Mouse (Mus musculus) liver, postnatal 0 days (tissue): ENCODE measurements around the gene Rabgap1l. TPM values are rescaled to one million over a fixed set of nuclear protein-coding genes. Genes with fewer than 3 reads are reported as not detected.

Experiments used
- ATAC-seq: fragments of 200-750 bp; cut with Nextera tagmentation; 2 replicates; pipeline ENCODE4 v1.8.0; 2017; ENCODE audit warnings: mild to moderate bottlenecking, moderate library complexity
- DNase-seq: peaks from one replicate; pipeline ENCODE4 v3.0.0-alpha.2; 2016
- H3K27ac ChIP-seq: fragments of 300-500 bp; sonication (generic); 2 replicates; pipeline ENCODE4 v1.5.1; 2014; ENCODE audit warnings: antibody characterized with exemption, moderate library complexity, mild to moderate bottlenecking, low read depth
- H3K27me3 ChIP-seq: fragments of 300-500 bp; sonication (generic); 2 replicates; pipeline ENCODE4 v1.6.1; 2014; ENCODE audit warnings: low read length, control low read depth, mixed read lengths; ENCODE audit not compliant: insufficient read depth
- H3K36me3 ChIP-seq: fragments of 300-500 bp; sonication (generic); replicated peaks from 2 replicates; pipeline ENCODE4 v1.6.1; 2014; ENCODE audit warnings: mild to moderate bottlenecking, control low read depth, low read length, moderate library complexity, mixed read lengths; ENCODE audit not compliant: insufficient read depth
- H3K4me1 ChIP-seq: fragments of 300-500 bp; sonication (generic); 2 replicates; pipeline ENCODE4 v1.6.1; 2014; ENCODE audit warnings: antibody characterized with exemption, mild to moderate bottlenecking, control low read depth; ENCODE audit not compliant: insufficient read depth
- H3K4me2 ChIP-seq: fragments of 300-500 bp; sonication (generic); 2 replicates; pipeline ENCODE4 v1.6.1; 2014; ENCODE audit warnings: low read depth, mild to moderate bottlenecking, low read length, moderate library complexity, mixed read lengths
- H3K4me3 ChIP-seq: fragments of 300-500 bp; sonication (generic); 2 replicates; pipeline ENCODE4 v1.5.1; 2014; ENCODE audit warnings: low read depth, low read length
- H3K9ac ChIP-seq: fragments of 300-500 bp; sonication (generic); replicated peaks from 2 replicates; pipeline ENCODE4 v1.6.1; 2014; ENCODE audit warnings: mild to moderate bottlenecking, moderate library complexity
- H3K9me3 ChIP-seq: fragments of 300-500 bp; sonication (generic); 2 replicates; pipeline ENCODE4 v1.6.1; 2016; ENCODE audit warnings: mild to moderate bottlenecking, control low read depth, low read length, mixed read lengths
- CTCF ChIP-seq: sonication (generic); IDR thresholded peaks from 2 replicates; pipeline ENCODE4 v1.5.1; 2016; ENCODE audit warnings: antibody characterized with exemption, low read depth
- EP300 ChIP-seq: IDR thresholded peaks from 2 replicates; pipeline ENCODE4 v1.6.1; 2016; ENCODE audit warnings: antibody characterized with exemption, low read depth, mild to moderate bottlenecking
- WGBS: fragments of 180-500 bp; shearing (Covaris S2); extraction: QIAGEN DNeasy Blood & Tissue Kit; methylation state at CpG from one replicate; pipeline ENCODE4 v1.1.7; 2014; ENCODE audit not compliant: insufficient replicate concordance; 5-methylcytosine and 5-hydroxymethylcytosine counted together
- polyA plus RNA-seq: library from polyadenylated mRNA; unstranded; fragments of >200 nt; fragmentation: Nextera tagmentation; extraction: Ambion mirVana; gene quantifications from 2 replicates; pipeline ENCODE4 v1.2.1, GENCODE M21; 2015

Gene Rabgap1l
- polyA plus RNA-seq, 1 experiment from 2014 or later = 21.6 TPM

DNA sequence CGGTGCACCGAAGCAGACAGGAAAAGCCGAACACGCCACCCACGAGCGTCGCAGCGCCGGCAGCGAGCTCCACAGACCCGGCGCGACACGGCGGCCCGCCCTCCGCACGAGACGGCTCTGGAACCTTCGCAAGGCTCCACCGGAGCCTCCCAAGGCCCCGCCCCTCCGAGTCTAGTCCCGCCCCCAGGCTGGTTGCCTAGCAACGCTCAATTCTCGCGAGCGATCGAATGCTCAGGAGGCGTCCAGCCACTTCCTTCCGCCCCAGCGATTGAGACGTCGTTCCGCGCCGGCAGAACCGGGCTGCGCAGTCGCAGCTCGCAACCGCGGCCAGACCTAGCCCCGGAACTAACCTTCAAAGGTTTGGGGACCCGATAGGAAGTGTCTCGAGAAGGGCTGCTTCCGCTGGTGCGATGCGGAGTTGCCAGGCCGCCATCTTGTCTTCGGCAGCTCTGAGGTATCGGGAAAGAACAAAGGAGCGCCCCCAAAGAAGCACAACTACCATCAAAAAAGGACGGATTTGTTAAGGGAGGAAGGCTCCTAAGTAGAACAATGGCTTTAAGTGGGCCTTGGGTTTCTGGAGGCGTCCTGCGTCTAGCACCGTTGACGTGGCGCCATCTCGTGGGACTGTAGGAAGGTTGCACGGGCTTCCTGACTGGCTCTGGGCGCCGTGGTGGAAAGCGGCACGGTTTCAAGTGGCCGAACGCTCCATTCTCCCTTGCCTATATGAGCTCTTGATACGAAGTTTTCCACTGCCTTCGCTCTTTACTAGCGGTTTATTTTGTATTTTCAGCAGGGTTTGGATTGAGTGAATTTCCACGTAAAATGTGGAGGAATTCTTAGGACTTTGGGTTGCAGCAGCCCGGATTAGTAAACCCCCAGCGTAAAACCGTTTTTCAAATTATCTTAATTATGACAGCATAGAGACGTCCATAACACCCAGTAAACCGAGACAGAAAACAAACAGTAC, 580.0 kb downstream of the Rabgap1l start, which contains the start of gene Cacybp:
Gene Cacybp (minus strand): TSS at position 173 of the 967 bp plus-strand sequence.
- Histone ChIP-seq H3K27ac (peak within 1 kb of the TSS; percentile 97), H3K4me2 (peak within 1 kb of the TSS; percentile 80), H3K4me1 (peaks cover 11% of the 10 kb centered on the region), H3K9me3 (no peaks in the 10 kb centered on the region), H3K4me3 (peak within 1 kb of the TSS; percentile 92), H3K27me3 (no peaks in the 10 kb centered on the region), H3K36me3 (0 out of 2 replicates have a peak, but pooled peaks cover 3% of the 10 kb centered on the region), H3K9ac (peak within 1 kb of the TSS; percentile 84)
- under 1% methylated on average over 76 of the region's 76 CpGs for WGBS
- peak; percentile 96 for ATAC-seq
- TF ChIP-seq EP300 (peak; percentile 85), CTCF (peak; percentile 95)
- peak; percentile 100 for DNase-seq

DNA sequence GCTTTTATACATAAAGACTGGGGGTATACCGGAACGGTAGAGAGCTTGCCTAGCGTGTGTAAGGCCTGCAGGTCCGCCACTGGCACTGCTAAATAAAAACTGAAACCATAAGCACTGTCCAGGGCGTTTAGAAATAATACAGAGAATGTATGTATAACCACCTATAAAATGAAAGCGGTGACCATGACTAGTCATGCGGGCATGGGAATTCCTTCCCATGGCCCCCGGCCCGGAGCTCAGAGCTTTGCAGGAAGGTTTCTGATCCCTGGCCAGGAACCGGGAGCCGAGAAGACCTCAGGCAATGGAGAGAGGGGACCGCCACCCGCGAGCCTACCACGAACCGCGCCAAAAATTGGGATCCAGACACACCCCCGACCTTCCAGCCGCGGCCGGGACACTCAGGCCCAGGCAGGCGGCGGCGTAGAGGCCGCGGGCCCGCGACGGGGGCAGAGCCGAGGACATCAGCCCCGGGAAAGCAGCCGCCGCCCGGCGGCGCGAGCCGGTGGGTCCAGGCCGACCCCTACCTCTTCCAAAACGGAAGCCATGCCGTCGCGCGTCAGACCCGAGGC, 580.8 kb downstream of the Rabgap1l start:
- TF ChIP-seq EP300 (no peak), CTCF (no peak)
- WGBS = under 1% methylated on average over 45 of the region's 45 CpGs
- Histone ChIP-seq H3K27ac (peak overlapping the region; percentile 97), H3K9me3 (no peaks in the 10 kb centered on the region), H3K27me3 (no peaks in the 10 kb centered on the region), H3K4me3 (peak overlapping the region; percentile 92), H3K9ac (peak overlapping the region; percentile 84), H3K4me2 (peak overlapping the region; percentile 77), H3K36me3 (peaks cover 9% of the 10 kb centered on the region), H3K4me1 (peaks cover 11% of the 10 kb centered on the region)
- DNase-seq (no peak), ATAC-seq (peak; percentile 34)

DNA sequence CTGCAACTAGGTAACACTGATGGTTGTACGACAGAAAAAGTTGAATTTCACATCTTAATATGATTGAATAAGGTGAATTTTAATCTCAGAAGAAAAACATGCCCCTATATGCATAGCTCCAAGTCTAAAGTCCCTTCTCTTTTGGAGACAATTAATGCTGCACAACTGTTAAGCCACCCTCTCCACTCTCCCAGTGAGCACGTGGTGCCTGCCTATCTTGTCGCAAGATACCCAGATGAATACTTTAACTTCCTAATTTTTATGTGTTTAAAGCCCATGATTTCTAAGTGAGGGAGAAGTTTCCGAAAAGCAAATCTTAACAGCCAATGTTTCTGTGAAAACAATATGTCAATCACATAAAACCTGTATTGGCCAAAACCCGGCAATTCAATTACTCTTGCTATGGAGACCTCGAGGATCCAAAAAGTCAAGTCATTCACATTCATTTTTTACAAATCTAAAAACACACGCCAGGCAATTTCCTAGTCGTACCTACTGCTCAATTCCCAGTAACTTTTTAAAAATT, 581.4 kb downstream of the Rabgap1l start:
- Histone ChIP-seq H3K27ac (peak overlapping the region; percentile 97), H3K4me3 (peak overlapping the region; percentile 92), H3K4me1 (peaks cover 11% of the 10 kb centered on the region), H3K36me3 (peaks cover 15% of the 10 kb centered on the region), H3K4me2 (peak overlapping the region; percentile 77), H3K27me3 (no peaks in the 10 kb centered on the region), H3K9ac (peak overlapping the region; percentile 84), H3K9me3 (no peaks in the 10 kb centered on the region)
- no peak for DNase-seq
- TF ChIP-seq CTCF (no peak), EP300 (no peak)
- WGBS = under 1% methylated on average over 8 of the region's 8 CpGs
- ATAC-seq = no peak

DNA sequence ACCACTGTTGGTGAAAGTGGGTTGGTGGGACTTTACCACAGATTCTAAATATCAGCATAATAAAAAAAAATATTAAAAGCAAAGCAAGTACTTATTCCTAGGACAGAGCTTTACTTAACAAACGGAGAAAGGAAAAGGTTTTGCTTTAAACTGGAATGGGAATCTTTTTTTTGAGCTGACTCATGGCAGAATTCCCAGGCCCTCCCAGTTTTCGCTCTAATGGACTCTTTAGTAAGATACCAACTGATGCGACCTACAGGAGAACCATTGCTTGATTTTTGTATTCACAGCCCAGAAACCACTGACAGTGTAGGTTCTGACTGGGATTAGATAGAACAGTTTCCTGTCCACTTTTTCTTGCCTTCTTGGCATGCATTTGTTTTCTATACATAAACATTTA, 582.4 kb downstream of the Rabgap1l start:
- H3K27me3 ChIP-seq = no peaks in the 10 kb centered on the region
- H3K27ac ChIP-seq = no peak overlapping the region
- H3K4me2 ChIP-seq = peak overlapping the region; percentile 77
- peak overlapping the region; percentile 92 for H3K4me3 ChIP-seq
- WGBS = 42% methylated on average over 3 of the region's 3 CpGs
- peaks cover 11% of the 10 kb centered on the region for H3K4me1 ChIP-seq
- no peaks in the 10 kb centered on the region for H3K9me3 ChIP-seq
- DNase-seq = no peak
- no peak for ATAC-seq
- H3K36me3 ChIP-seq = peaks cover 26% of the 10 kb centered on the region
- H3K9ac ChIP-seq = no peak overlapping the region
- no peak for TF ChIP-seq CTCF
- TF ChIP-seq EP300 = no peak

DNA sequence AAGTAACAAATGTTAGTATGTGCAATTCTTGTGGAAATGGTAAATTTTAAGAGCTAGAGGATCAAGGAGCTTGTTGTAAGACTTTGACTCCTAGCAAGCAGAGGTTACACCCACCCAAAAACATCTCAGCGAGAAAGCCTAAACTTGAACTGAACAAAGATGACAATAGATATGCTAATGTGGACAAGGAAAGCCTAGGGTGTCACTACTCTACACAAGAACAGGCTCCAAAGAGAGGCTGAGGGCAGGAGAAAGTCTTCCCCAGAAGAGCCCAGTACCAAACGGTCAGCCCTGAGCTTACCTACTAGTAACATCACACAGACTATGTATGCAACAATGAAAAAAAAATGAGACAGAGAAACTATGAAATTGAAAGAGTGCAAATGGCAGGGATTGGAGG, 583.2 kb downstream of the Rabgap1l start:
- Histone ChIP-seq H3K27me3 (no peaks in the 10 kb centered on the region), H3K4me3 (no peak overlapping the region), H3K4me2 (no peak overlapping the region), H3K36me3 (peaks cover 32% of the 10 kb centered on the region), H3K9me3 (no peaks in the 10 kb centered on the region), H3K9ac (no peak overlapping the region), H3K4me1 (peaks cover 11% of the 10 kb centered on the region), H3K27ac (no peak overlapping the region)
- no peak for ATAC-seq
- WGBS = 64% methylated on average over 2 of the region's 2 CpGs
- TF ChIP-seq EP300 (no peak), CTCF (no peak)
- no peak for DNase-seq

DNA sequence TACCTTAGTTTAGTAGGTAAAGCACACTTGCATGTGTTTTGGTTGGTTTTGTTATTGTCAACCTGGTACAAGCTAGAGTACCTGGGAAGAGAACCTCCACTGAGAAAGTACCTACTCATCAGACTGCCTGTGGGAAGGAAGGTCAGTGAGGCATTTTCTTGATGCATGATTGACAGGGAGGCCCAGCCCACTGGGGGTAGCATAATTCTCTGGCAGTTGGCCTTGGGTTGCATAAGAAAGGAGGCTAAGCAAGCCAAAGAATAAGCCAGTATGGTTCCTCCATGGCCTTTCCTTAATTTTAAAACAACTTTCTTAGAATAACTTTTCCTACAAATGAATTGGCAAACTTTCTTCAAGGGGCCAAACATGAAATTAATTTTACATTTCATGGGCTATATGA, 587.5 kb downstream of the Rabgap1l start:
- ATAC-seq (no peak), DNase-seq (no peak)
- Histone ChIP-seq H3K36me3 (peaks cover 63% of the 10 kb centered on the region), H3K4me1 (no peaks in the 10 kb centered on the region), H3K27ac (no peak overlapping the region), H3K4me3 (no peak overlapping the region), H3K9ac (no peak overlapping the region), H3K27me3 (no peaks in the 10 kb centered on the region), H3K4me2 (no peak overlapping the region), H3K9me3 (no peaks in the 10 kb centered on the region)
- no peak for TF ChIP-seq EP300
- TF ChIP-seq CTCF = no peak
